Mouse (Mus musculus) E14TG2a.4 (cell line): ENCODE measurements at regions not wholly inside any gene's neighbourhood (a gene's known extent, or its start where the extent isn't known, plus 50 kb on each side); places are given as distances from the start of the nearest gene placed in this dataset.

Experiments
- CTCF ChIP-seq: conservative IDR thresholded peaks from 2 replicates; pipeline ENCODE4 v1.5.1; 2014; ENCODE audit warnings: low read length
- NANOG ChIP-seq: IDR thresholded peaks from 2 replicates; pipeline ENCODE4 v1.6.1; 2014; ENCODE audit warnings: borderline replicate concordance, low read length, mixed read lengths
- POU5F1 ChIP-seq: IDR thresholded peaks from 2 replicates; pipeline ENCODE4 v1.6.1; 2014; ENCODE audit warnings: low read length, borderline replicate concordance

GRCm38 (mm10) chr7:70118971-70119370 lies 247.6 kb downstream of the Nr2f2 start:
- TF ChIP-seq CTCF (no peak), NANOG (no peak), POU5F1 (no peak)
